Mouse (Mus musculus) olfactory bulb, adult 2 months (tissue): ENCODE data around the gene Nf1.

Experiments
- CTCF ChIP-seq: fragments of 200-500 bp; IDR thresholded peaks from 2 replicates; pipeline ENCODE4 v1.5.1; 2012; ENCODE audit warnings: low read depth, mild to moderate bottlenecking, low read length, moderate library complexity; ENCODE audit not compliant: insufficient read depth
- POLR2A ChIP-seq: fragments of 200-500 bp; IDR thresholded peaks from 2 replicates; pipeline ENCODE4 v1.6.1; 2012; ENCODE audit warnings: mild to moderate bottlenecking, low read depth, low read length, moderate library complexity; ENCODE audit not compliant: insufficient read depth

- no peak for TF ChIP-seq POLR2A
- TF ChIP-seq CTCF: no peak
Measured at GRCm38 (mm10) chr11:79338621-79339020, 872 bp upstream of the Nf1 start.
